Mouse (Mus musculus) liver, embryonic 12.5 days (tissue): ENCODE results near the gene Fscn2. TPM values are rescaled to one million over a fixed set of nuclear protein-coding genes. Genes with fewer than 3 reads are reported as not detected.

ENCODE experiments used
- ATAC-seq: fragments of 200-750 bp; cut with Nextera tagmentation; 2 replicates; pipeline ENCODE4 v1.8.0; 2017; ENCODE audit warnings: moderate number of reproducible peaks, mild to moderate bottlenecking, moderate library complexity
- H3K27ac ChIP-seq: fragments of 300-500 bp; sonication (generic); 2 replicates; pipeline ENCODE4 v1.5.1; 2016; ENCODE audit warnings: mild to moderate bottlenecking
- H3K27me3 ChIP-seq: fragments of 300-500 bp; sonication (generic); replicated peaks from 2 replicates; pipeline ENCODE4 v1.6.1; 2016; ENCODE audit warnings: mild to moderate bottlenecking, moderate library complexity
- H3K36me3 ChIP-seq: fragments of 300-500 bp; sonication (generic); 2 replicates; pipeline ENCODE4 v1.6.1; 2016; ENCODE audit warnings: mild to moderate bottlenecking, moderate library complexity
- H3K4me1 ChIP-seq: fragments of 300-500 bp; sonication (generic); 2 replicates; pipeline ENCODE4 v1.6.1; 2016
- H3K4me2 ChIP-seq: fragments of 300-500 bp; sonication (generic); 2 replicates; pipeline ENCODE4 v1.6.1; 2016; ENCODE audit warnings: mild to moderate bottlenecking, moderate library complexity
- H3K4me3 ChIP-seq: fragments of 300-500 bp; sonication (generic); 2 replicates; pipeline ENCODE4 v1.5.1; 2016; ENCODE audit warnings: mild to moderate bottlenecking, moderate library complexity
- H3K9ac ChIP-seq: fragments of 300-500 bp; sonication (generic); 2 replicates; pipeline ENCODE4 v1.6.1; 2016; ENCODE audit warnings: mild to moderate bottlenecking, moderate library complexity
- H3K9me3 ChIP-seq: fragments of 300-500 bp; sonication (generic); replicated peaks from 2 replicates; pipeline ENCODE4 v1.6.1; 2016; ENCODE audit warnings: mild to moderate bottlenecking, moderate library complexity
- WGBS: fragments of 180-500 bp; shearing (Covaris S2); methylation state at CpG from one replicate; pipeline ENCODE4 v1.1.7; 2016; ENCODE audit not compliant: insufficient replicate concordance; 5-methylcytosine and 5-hydroxymethylcytosine counted together
- polyA plus RNA-seq: library from polyadenylated mRNA; unstranded; fragments of >200 nt; fragmentation: Nextera tagmentation; extraction: Ambion mirVana; gene quantifications from 2 replicates; pipeline ENCODE4 v1.2.1, GENCODE M21; 2016

Gene Fscn2
- polyA plus RNA-seq, 1 experiment from 2014 or later = 0.18 TPM

DNA sequence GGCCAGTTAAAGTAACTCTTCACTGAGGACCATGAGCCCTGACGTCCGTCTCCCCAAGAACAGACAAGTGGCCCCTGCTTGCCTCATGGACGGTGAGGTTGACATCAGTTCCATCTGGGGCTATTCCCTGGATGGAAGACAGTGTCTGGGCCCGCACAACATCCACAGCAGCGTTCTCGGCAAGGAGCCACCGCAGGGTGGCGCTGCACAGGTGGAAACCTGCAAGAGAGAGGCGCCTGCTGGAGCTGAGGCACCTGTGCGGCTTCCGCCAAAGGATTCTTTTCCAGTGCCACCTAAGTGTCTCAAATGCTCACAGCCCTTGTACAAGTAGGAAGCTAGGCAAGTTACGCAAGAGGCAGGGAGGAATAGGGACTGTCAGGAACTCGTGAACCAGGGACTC is 11.7 kb downstream of the Fscn2 start:
- Histone ChIP-seq H3K4me1 (peaks cover 16% of the 10 kb centered on the region), H3K27ac (no peak overlapping the region), H3K9ac (no peak overlapping the region), H3K9me3 (no peaks in the 10 kb centered on the region), H3K4me3 (no peak overlapping the region), H3K4me2 (no peak overlapping the region), H3K36me3 (peaks cover 65% of the 10 kb centered on the region), H3K27me3 (no peaks in the 10 kb centered on the region)
- WGBS = 71% methylated on average over 13 of the region's 13 CpGs
- ATAC-seq = no peak

DNA sequence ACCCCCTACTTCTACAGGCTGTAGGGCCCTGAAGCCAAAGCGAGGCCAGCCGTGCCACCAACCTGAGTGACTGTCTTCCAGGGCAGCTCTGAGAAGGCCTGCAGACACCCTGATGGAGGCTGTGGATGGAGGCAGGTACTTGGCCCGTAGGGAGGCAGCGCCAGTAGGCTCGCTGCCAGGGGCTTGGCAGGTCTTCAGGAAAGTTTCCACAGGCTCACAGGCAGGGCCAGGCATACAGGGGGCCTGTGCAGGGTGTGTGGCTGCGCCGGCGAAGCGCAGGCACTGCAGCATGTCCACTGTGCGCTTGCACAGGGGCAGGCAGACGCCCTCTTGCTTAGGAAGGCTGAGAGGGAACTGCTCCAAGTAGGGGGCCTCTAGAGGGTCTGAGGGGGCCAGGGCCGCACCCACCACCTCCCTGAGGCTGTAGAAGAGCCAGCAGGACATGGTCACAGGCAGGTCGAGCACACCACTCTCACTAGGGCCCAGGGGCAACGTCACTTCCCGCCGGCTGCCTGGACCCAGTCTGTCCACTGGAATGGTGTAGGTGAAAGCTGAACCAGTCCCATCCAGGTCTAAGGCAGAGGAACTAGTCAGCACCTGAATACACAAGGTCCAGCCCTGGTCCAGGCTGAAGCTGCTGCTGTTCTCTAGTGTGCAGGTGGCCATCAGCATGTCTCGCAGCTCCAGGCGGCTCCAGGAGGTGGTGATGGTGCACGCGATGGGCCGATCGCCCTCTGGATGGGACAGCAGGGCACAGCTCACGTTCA is 12.7 kb downstream of the Fscn2 start:
- H3K4me3 ChIP-seq = no peak overlapping the region

DNA sequence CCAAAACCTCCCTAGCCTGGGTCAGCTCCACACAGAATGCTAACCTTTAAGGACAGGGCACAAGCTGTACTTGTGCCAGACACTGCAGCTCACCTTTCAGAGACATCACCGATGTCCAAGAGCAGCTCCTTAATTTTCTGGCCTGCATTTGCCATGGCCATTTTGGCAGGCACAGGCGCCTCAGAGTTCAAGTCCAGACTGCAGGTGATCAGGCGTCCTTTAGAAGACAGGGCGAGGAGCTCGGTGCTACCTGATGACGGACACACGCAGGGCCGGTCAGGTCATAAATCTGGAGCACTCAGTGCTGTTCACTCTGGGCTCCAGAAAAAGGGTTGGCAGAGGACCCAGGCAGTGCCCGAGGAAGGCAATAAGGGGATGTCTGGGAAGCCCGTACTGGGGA is 14.0 kb downstream of the Fscn2 start:
- Histone ChIP-seq H3K9ac (no peak overlapping the region), H3K36me3 (peaks cover 67% of the 10 kb centered on the region), H3K27me3 (no peaks in the 10 kb centered on the region), H3K4me3 (no peak overlapping the region), H3K4me1 (peaks cover 26% of the 10 kb centered on the region), H3K9me3 (no peaks in the 10 kb centered on the region), H3K4me2 (no peak overlapping the region), H3K27ac (no peak overlapping the region)
- 85% methylated on average over 10 of the region's 10 CpGs for WGBS
- ATAC-seq = no peak

More for the DNA sequence above, 12.7 kb downstream of the Fscn2 start:
- WGBS = 82% methylated on average over 23 of the region's 23 CpGs
- H3K27ac ChIP-seq = no peak overlapping the region
- no peaks in the 10 kb centered on the region for H3K9me3 ChIP-seq
- no peak for ATAC-seq
- peaks cover 65% of the 10 kb centered on the region for H3K36me3 ChIP-seq
- no peak overlapping the region for H3K9ac ChIP-seq
- H3K27me3 ChIP-seq = no peaks in the 10 kb centered on the region
- H3K4me2 ChIP-seq = no peak overlapping the region
- peaks cover 21% of the 10 kb centered on the region for H3K4me1 ChIP-seq

DNA sequence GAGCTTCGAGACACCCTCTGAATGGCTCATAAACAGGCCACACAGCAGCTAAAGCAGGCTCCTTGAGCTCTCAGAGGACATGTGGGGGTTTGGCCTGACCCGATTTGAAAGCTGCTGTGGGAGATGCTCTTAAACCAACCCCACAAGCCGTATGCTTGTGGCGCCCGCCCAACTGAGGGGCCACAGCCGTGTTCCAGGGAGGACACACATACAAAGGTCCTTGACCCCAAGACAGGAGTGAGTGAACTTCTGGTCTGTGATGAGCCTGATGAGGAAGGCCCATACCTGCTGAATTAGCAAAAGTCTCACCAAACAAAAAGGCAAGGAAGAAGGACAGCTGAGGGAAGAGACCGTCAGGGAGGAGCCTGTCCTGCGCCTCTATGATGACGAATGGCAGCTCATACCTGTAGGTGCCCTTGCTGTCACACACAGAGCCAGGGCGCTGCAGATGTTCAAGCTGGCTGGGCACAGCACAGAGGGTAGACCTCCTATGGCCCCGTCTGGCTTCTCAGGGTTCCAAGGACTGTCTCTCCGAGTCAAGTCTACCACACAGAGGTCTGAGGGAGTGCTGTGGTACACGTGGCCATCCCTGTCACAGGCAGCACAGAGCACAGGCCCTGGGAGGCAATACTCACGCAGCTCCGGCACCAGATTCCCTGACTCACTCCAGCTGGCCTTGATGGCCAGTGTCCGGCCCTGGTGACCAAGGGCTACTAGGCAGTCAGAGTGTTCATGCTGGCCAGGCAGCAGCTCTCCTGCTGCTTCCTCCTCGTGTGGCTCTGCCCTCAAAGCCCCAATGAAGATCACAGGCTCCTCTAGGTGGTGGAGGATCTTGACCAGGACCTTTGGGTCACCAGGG is 15.2 kb downstream of the Fscn2 start:
- Histone ChIP-seq H3K27me3 (no peaks in the 10 kb centered on the region), H3K4me2 (peak overlapping the region; percentile 98; the same call in 1 of the 2 replicates), H3K9ac (peak overlapping the region; percentile 2; the same call in 1 of the 2 replicates), H3K4me3 (no peak overlapping the region), H3K4me1 (peaks cover 26% of the 10 kb centered on the region), H3K36me3 (peaks cover 74% of the 10 kb centered on the region), H3K9me3 (no peaks in the 10 kb centered on the region), H3K27ac (no peak overlapping the region)
- no peak for ATAC-seq
- 81% methylated on average over 17 of the region's 17 CpGs for WGBS

DNA sequence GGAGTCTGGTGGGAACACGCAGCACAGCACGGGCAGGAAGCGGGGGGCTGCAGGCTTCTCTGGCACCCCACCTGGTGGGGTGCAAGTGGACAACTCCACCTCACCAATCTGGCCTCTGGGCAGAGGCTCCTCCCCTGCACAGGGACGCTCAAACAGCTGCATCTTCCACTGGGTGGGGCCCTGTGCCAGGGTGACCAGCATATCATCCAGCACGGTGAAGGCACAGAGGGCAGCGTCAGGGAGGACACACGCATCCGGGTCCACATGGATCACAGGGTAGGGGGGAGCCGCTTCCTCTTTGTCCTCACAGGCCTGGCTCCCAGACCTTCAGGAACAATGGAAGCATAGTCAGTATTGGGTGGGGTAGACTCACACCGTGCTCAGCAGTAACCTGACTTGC is 16.0 kb downstream of the Fscn2 start:
- ATAC-seq = no peak
- Histone ChIP-seq H3K27ac (no peak overlapping the region), H3K4me2 (peak overlapping the region; percentile 98), H3K36me3 (peaks cover 74% of the 10 kb centered on the region), H3K4me1 (peaks cover 26% of the 10 kb centered on the region), H3K27me3 (no peaks in the 10 kb centered on the region), H3K9ac (peak overlapping the region; percentile 74; the same call in 1 of the 2 replicates), H3K4me3 (peak overlapping the region; percentile 74; the same call in 1 of the 2 replicates), H3K9me3 (no peaks in the 10 kb centered on the region)
- 58% methylated on average over 10 of the region's 10 CpGs for WGBS

DNA sequence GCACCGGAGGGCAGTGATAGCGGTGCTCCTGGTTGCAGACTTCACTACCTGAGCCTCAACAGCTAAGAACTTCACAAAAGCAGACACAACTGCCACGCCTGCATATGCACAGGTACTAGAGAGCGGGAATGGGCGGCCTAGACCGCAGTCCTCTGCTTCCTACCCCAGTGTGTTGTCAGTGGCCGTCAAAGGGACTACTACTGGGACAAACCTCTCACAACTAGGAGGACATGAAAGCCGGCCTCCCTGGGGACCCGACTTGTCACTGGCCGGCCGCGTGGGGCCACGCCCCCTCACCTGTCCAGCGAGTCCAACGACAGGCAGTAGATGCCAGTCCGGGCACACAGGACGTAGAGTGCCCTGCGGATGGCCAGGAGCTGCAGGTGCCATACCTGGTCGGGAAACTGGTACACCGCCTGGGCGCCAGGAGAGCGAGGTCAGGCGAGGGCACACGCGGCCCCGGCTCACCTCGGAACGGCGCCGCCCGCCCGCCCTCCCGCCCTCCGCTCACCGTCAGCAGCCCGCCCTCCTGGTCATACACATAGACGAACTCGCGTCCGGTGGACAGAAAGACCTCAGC is 16.8 kb downstream of the Fscn2 start:
- Histone ChIP-seq H3K4me1 (peaks cover 26% of the 10 kb centered on the region), H3K27ac (peak overlapping the region; percentile 52; the same call in 1 of the 2 replicates)
- WGBS = 2% methylated on average over 39 of the region's 40 CpGs

DNA sequence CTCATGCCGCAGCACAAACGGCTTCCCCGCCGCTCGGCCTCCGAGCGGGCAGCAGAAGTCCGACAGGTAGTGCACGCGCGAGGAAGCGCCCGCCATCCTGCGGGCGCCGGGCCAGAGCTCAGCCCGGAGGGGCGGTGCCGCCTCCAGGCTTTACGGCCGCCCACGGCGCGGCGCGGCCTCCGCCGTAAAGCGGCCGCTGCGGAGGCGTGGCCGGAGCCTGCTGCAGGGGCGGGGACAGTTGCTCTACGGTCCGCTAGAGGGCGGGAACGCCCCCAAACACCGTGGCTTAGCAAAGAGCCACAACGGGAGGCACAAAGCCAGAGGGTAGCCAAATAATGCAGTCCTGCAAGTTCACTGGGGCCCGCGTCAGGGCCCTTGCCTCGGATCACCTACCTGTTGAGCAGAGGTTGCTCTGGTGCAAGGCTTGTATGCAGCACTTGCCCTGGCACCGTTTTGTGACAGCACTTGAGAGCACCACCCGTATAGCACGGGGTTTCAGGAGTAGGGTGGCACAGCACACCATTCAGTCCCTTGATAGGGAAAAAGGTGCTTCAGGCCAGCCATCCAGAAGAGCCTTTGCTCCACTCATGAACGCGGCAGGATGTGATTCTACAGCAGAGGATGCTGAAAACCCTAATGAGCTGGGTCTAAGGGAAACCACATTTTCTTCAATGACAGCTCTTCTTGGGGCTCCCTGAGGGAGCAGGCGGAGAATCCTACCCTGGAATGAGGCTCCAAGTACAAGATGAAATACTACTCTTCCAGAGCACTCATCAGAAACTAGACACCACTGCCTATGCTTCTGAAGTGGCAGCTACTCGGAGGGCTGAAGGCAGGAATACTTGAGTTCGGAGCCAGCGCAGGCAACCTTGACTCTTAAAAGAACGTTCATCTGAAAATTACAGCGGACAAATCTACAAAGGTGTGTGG is 17.5 kb downstream of the Fscn2 start, which contains the start of gene Faap100:
Faap100 (minus strand) TSS at position 154 of the 930 bp plus-strand sequence.
- H3K4me2 ChIP-seq = peak within 1 kb of the TSS; percentile 98
- H3K27ac ChIP-seq = peak within 1 kb of the TSS; percentile 61
- H3K9ac ChIP-seq = peak within 1 kb of the TSS; percentile 74
- peak; percentile 89 for ATAC-seq
- peak within 1 kb of the TSS; percentile 74 for H3K4me3 ChIP-seq
- H3K9me3 ChIP-seq = no peaks in the 10 kb centered on the region
- H3K4me1 ChIP-seq = peaks cover 26% of the 10 kb centered on the region
- WGBS = 10% methylated on average over 53 of the region's 54 CpGs
- peaks cover 74% of the 10 kb centered on the region for H3K36me3 ChIP-seq
- H3K27me3 ChIP-seq = no peaks in the 10 kb centered on the region

More for the DNA sequence above, 16.8 kb downstream of the Fscn2 start:
- Histone ChIP-seq H3K4me3 (peak overlapping the region; percentile 74), H3K27me3 (no peaks in the 10 kb centered on the region), H3K4me2 (peak overlapping the region; percentile 98), H3K36me3 (peaks cover 74% of the 10 kb centered on the region), H3K9ac (peak overlapping the region; percentile 74), H3K9me3 (no peaks in the 10 kb centered on the region)
- ATAC-seq = peak; percentile 66

DNA sequence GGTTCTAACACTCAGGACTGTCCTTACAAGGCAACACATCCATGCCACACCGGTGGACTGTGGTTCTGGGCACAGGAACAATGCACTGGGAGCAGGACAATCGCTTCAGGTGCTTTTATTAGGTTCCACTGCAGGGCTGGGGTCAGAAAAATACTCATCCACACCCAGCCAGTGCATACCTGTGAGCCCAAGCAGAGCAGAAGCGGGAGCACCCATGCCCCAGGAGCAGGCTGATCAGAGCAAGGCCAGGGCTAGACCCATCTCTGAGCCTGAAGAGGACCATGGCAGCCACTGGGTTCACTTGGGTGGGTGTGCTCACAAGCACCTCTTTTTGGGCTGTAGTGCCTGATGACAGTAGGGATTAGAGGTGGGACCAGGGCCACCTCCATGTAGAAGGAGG is 18.9 kb downstream of the Fscn2 start:
- Histone ChIP-seq H3K4me2 (no peak overlapping the region), H3K4me1 (peaks cover 26% of the 10 kb centered on the region), H3K9ac (no peak overlapping the region), H3K27ac (no peak overlapping the region), H3K9me3 (no peaks in the 10 kb centered on the region), H3K4me3 (no peak overlapping the region), H3K27me3 (no peaks in the 10 kb centered on the region), H3K36me3 (peaks cover 74% of the 10 kb centered on the region)
- 89% methylated on average over 3 of the region's 3 CpGs for WGBS
- ATAC-seq = no peak

DNA sequence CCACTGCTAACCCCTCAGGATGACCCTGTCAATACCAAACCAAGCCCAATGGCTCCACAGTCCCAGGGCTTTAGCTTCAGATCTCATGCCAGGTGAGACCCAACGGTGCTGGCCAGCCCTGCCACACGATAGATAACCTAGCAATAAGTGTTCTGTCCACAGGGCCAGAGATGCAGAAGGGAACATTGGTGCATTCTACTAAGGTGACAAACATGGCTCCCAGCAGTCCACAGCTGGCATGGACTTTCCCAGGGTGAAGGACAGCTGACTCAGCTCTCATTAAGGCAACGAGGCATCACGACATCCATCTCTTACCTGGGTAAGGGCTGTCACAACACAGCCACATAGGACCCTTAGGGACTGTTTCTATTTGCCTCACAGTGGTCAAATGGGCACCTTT is 19.8 kb downstream of the Fscn2 start:
- Histone ChIP-seq H3K27ac (no peak overlapping the region), H3K27me3 (no peaks in the 10 kb centered on the region), H3K4me3 (no peak overlapping the region), H3K9ac (no peak overlapping the region), H3K4me2 (no peak overlapping the region), H3K4me1 (peaks cover 26% of the 10 kb centered on the region), H3K9me3 (no peaks in the 10 kb centered on the region), H3K36me3 (peaks cover 75% of the 10 kb centered on the region)
- no peak for ATAC-seq
- WGBS = 93% methylated on average over 4 of the region's 4 CpGs

DNA sequence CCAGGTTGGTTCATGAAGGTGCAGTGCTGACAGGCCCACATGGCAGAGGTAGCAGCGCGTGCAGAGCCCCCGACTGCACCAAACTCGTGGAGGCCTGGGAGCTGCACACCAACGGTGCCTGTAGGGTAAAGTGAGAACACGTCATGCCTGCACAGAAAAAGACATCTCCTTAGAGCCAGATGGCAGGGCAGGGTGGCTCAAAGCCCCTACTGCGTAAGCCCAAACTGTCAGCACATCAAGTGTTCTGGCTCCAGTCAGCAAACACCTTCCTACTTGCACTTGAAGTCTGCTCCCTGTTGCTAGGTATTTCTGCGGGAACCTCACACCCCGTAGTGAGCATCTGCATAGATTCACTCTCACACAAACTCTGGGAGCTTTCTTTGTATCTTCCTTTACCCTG is 21.2 kb downstream of the Fscn2 start:
- no peak overlapping the region for H3K4me2 ChIP-seq
- H3K36me3 ChIP-seq = peaks cover 78% of the 10 kb centered on the region
- no peak overlapping the region for H3K27ac ChIP-seq
- no peak overlapping the region for H3K9ac ChIP-seq
- 88% methylated on average over 9 of the region's 9 CpGs for WGBS
- ATAC-seq = no peak
- no peaks in the 10 kb centered on the region for H3K27me3 ChIP-seq
- H3K4me3 ChIP-seq = no peak overlapping the region
- H3K9me3 ChIP-seq = no peaks in the 10 kb centered on the region
- peaks cover 26% of the 10 kb centered on the region for H3K4me1 ChIP-seq

DNA sequence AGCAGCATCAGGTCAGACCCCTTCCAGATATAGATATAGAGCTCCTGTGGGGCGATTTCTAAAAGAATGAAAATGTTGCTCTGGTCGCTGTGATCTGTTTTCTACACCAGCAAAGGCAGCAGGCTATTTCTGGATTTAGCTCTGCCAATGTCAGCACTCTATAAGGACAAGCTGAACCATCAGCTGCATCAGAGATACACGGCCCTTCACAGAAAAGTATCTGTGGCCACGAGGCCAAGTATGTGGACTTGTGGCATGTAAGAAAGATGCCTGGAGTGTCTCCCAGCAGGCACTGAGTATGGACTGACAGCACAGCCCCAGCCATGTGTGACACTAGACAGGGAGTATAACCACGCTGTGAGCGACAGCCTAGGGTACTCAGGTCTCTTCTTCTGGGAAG is 25.3 kb downstream of the Fscn2 start:
- no peak for ATAC-seq
- 89% methylated on average over 6 of the region's 6 CpGs for WGBS

More for the DNA sequence above, 25.3 kb downstream of the Fscn2 start:
- Histone ChIP-seq H3K4me3 (no peak overlapping the region), H3K4me2 (no peak overlapping the region), H3K9me3 (no peaks in the 10 kb centered on the region), H3K27me3 (no peaks in the 10 kb centered on the region), H3K36me3 (peaks cover 86% of the 10 kb centered on the region), H3K27ac (no peak overlapping the region), H3K9ac (no peak overlapping the region), H3K4me1 (peaks cover 10% of the 10 kb centered on the region)
